Mouse (Mus musculus) frontal cortex, postnatal 36 days (tissue): Measurements from ENCODE around the gene Gria2.

Source experiments
- DNase-seq, 2 experiments: peaks; one replicate each; pipeline ENCODE4 v3.0.0; 2022; ENCODE audit warnings: low spot score in 2 of 2

The Gria2 gene

GRCm38 (mm10) chr3:80775971-80776370, 26.7 kb downstream of the Gria2 start:
- DNase-seq, result no peak

GRCm38 (mm10) chr3:80774005-80774764, 28.4 kb downstream of the Gria2 start:
- DNase-seq, result no peak

GRCm38 (mm10) chr3:80773232-80773631, 29.4 kb downstream of the Gria2 start:
- DNase-seq, result no peak

- no peak for DNase-seq
These were observed 33.0 kb downstream of the Gria2 start for GRCm38 (mm10) chr3:80769506-80770235.

GRCm38 (mm10) chr3:80758955-80759354, 43.7 kb downstream of the Gria2 start:
- DNase-seq, result no peak

GRCm38 (mm10) chr3:80758363-80758762, 44.3 kb downstream of the Gria2 start:
- no peak for DNase-seq

GRCm38 (mm10) chr3:80750786-80751185, 51.8 kb downstream of the Gria2 start:
- DNase-seq, result no peak

GRCm38 (mm10) chr3:80725205-80725604, 77.4 kb downstream of the Gria2 start:
- DNase-seq, result no peak

- no peak for DNase-seq
These were observed 89.5 kb downstream of the Gria2 start for GRCm38 (mm10) chr3:80713123-80713522.

GRCm38 (mm10) chr3:80708992-80709391, 93.6 kb downstream of the Gria2 start:
- no peak for DNase-seq

GRCm38 (mm10) chr3:80702173-80702572, 100.5 kb downstream of the Gria2 start:
- peak in 1 of 2 experiments; percentile 54 for DNase-seq

- DNase-seq, result no peak
These were observed 105.1 kb downstream of the Gria2 start for GRCm38 (mm10) chr3:80697523-80697922.

GRCm38 (mm10) chr3:80694965-80695364, 107.7 kb downstream of the Gria2 start:
- no peak for DNase-seq

GRCm38 (mm10) chr3:80665105-80665504, 137.5 kb downstream of the Gria2 start:
- DNase-seq, result no peak

GRCm38 (mm10) chr3:80663293-80663692, 139.3 kb downstream of the Gria2 start:
- no peak for DNase-seq

- DNase-seq, result no peak
These were observed 140.8 kb downstream of the Gria2 start for GRCm38 (mm10) chr3:80661838-80662237.

- DNase-seq, result no peak
These were observed 150.4 kb downstream of the Gria2 start for GRCm38 (mm10) chr3:80652213-80652612.
